Mouse (Mus musculus): ENCODE measurements around the gene Tnfsf13b.

DNA sequence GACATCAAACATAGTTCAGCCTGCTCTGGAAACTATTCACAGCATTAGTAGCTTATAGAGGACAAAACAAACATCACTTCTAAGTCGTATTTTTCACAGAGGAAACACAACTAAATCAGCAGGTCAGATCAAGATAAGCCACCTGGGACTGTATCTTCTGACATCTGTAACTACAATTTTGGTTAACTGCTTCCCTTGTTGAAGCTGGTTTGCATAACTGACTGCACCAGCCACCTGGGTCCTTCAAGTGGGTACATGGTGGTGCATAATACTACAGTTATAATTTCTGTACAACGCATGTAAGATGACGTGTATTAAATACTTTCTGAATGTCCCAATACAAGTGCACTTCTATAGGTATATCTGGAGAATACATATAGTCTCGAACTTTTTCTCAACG, 31.0 kb upstream of the Tnfsf13b start:
- TF ChIP-seq CTCF (conservative IDR thresholded peaks at IDR 0.05; ENCODE audit: low read length), result no peak
- no peak for TF ChIP-seq POU5F1 (IDR thresholded peaks at IDR 0.05; ENCODE audit: borderline replicate concordance, low read length)

Data from E14TG2a.4 (cell line).